Mouse (Mus musculus) testis, adult 2 months (tissue): Measurements from ENCODE around the gene Zbtb4.

Experiments used
- CTCF ChIP-seq: fragments of 200-500 bp; IDR thresholded peaks from 2 replicates; pipeline ENCODE4 v1.5.1; 2012; ENCODE audit warnings: low read depth, mild to moderate bottlenecking, inconsistent platforms, low read length, moderate library complexity; ENCODE audit not compliant: control insufficient read depth, insufficient read depth, insufficient replicate concordance
- POLR2A ChIP-seq: fragments of 200-500 bp; IDR thresholded peaks from 2 replicates; pipeline ENCODE4 v1.6.1; 2012; ENCODE audit warnings: low read depth, mild to moderate bottlenecking, inconsistent platforms, low read length, moderate library complexity; ENCODE audit not compliant: control insufficient read depth

DNA sequence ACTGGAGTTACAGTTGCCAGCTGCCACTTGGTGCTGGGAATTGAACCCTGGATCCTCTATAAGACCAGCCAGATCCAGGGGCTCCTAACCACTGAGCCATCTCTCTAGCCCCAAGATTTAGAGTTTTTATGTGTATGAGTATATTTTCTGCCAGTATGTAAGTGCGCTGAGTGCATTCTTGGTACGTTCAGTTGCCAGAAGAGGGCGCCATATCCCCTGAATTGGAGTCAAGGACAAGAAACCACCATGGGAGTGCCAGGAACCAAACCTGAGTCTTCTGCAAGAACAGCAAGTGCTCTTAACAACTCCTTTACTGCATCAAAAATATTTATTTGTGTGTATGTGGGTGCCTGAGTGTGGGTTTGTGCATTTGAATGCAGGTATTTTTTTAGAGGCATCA is 36.6 kb upstream of the Zbtb4 start:
- TF ChIP-seq CTCF (peak; percentile 38; the same call in 1 of the 2 replicates), POLR2A (no peak)
